Mouse (Mus musculus) right cerebral cortex, postnatal 36 days (tissue): ENCODE data around the gene Tacr2.
A peak's percentile ranks its signal among the peaks of the same experiment; 100 is the strongest.

ENCODE experiments used
- DNase-seq, 2 experiments: peaks; one replicate each; pipeline ENCODE4 v3.0.0; 2022; ENCODE audit warnings: low spot score in 2 of 2, mixed read lengths in 1 of 2

Tacr2 gene

DNA sequence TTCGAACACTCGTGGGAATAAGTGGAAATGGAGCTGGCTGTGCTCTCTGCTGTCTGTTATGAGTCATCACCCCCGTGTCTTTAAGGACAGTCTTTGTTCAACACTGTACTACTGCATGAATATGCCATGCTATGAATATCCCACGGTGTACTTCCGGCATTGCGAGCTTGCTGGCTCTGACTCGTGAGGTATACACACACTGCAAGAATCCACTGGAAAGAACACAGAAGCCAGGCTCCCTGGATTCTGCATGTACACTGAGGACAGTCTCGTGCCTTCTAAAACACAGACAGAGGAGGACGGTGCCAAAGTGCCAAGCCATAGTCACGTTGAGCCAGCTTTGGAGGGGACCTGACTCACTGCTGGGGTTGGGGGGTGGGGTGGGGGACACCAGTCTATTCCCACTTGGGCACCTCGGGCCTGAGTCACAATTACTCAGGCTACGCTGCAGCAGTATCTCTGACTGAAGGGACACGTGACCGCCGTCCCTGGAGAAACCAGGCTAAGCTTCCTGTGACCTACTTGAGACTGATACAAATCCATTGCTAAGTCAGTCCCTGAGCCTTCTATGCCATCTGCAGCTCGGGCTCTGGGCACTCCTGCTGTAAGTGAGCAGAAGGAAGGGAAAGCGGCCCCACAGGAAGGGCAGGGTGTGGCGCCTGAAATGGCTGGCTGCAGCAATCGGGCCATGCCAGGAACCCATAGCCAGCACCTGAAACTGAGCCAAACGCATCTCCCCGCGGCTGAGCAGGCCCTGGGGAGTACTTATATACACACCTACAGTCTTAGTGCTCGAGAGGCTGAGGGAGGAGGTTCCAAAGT is 48.0 kb downstream of the Tacr2 start:
- peak; percentile 57 to 71 for DNase-seq

- no peak for DNase-seq
Observed at GRCm38 (mm10) chr10:62305090-62305489, 52.9 kb downstream of the Tacr2 start.

GRCm38 (mm10) chr10:62306483-62306882 is 54.2 kb downstream of the Tacr2 start:
- no peak for DNase-seq

DNA sequence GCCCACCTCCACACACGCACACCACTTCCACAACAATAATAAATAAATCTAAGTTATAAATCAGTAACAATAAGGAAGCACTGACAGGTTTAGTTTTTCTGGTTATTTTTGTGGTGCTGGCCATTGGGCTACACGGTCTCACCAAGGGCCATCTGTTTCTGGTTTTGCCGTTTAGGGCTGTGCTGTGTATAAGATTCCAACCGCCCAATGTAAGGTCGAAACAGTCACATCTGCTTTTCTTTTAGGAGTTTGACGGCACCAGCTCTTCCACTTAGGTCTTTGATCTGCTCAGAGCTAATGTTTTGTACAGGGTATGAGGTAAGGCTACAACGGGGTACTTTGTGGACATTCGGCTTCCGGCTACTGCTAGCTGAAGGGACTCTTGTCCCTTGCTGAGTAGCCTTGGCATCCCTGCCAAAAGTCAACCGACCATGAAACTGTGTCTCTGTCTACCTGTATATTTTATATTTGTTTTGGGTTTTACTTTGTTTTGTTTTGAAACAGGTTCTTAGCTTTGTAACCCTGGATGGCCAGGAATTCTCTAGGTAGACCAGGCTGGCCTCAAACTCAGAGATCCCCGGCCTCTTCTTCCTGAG is 56.8 kb downstream of the Tacr2 start:
- no peak for DNase-seq

DNA sequence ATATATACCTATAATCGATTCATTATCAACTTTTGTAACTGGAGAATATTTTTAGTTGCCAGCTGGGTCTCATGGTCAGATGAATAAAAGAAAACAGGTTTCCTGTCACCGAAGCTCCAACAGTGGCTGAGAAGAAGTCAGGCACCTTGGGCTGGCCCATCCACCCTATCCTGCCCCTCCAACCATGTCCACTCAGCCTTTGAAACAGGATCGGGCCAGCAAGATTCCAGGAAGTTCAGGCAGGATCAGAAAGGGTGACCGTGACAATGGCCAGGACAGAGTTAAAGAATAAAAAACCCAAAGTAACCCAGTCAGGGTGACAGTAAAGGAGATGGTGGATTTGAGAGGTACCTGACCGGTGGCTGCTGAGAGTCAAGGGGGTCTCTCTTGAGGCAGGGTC is 57.4 kb downstream of the Tacr2 start:
- no peak for DNase-seq

- DNase-seq: no peak
Observed at GRCm38 (mm10) chr10:62310259-62311039, 58.2 kb downstream of the Tacr2 start.

- DNase-seq: no peak
Observed at GRCm38 (mm10) chr10:62311464-62311863, 59.2 kb downstream of the Tacr2 start.

DNA sequence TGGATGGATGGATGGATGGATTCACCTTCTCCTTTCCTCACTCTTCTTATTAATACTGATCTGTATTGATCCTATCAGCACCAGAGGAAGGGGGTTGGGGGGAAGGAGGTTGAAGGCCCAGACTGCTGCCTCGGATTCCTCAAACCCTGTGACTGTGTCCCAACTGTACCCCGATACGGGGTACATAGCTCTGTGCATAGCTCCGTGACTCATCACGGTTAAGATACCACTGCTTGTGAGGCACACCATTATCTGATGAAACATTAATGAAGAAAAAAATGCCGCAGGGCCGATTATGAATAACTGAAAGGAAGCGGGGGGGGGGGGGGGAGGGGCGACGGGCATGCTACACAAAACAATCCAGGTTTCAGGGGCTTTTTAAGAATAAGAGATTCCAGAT is 60.9 kb downstream of the Tacr2 start:
- DNase-seq: no peak

DNA sequence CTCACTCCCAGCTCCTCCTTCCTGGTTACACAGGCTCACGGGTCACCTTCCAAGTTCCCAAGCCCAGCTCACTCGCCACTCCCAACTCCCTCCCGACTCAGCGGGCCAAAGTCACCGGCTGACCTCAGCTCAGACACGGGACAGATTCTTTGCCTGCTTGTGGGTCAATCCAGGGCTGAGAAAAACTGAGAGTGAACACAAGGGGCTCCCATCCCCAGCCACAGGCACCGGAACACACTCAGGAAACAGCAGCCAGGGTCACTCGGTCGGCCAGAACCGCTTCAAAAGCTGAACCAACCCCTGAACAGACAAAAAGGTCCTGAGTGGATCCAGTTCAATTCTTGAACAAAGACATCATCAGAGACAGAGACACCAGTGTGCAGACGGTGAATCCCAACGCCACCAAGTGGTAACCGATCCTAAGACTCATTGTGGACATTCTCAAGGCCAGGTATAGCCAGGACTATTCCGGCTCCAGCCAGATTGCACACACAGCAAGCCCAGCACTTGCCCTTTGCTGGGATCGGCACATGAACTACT is 61.7 kb downstream of the Tacr2 start:
- DNase-seq: no peak
